Mouse (Mus musculus) CD4-positive, CD25-positive, alpha-beta regulatory T cell, adult 2 months (primary cell): Measurements from ENCODE around the gene Map4k2.

Experiments
- DNase-seq: peaks from one replicate; pipeline ENCODE4 v3.0.0-alpha.2; 2012; ENCODE audit warnings: low read depth, low spot score

The Map4k2 gene

DNA sequence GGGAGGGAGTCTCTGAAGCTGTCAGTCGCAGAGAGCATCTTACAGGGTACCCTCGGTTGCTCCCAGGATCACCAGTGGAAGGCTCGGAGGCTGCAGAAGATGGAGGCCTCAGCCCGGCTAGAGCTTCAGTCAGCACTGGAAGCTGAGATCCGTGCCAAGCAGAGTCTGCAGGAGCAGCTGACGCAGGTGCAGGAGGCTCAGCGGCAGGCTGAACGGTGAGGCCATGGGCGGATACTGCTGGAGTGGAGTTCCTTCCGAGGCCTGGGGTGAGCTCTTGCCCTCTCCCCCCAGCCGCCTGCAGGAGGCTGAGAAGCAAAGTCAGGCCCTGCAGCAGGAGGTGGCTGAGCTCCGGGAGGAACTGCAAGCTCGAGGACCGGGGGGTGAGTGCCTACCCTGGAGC, 25.4 kb upstream of the Map4k2 start:
- DNase-seq = no peak

GRCm38 (mm10) chr19:6318145-6318544, 22.8 kb upstream of the Map4k2 start:
- DNase-seq = no peak

GRCm38 (mm10) chr19:6321358-6321757, 19.6 kb upstream of the Map4k2 start:
- no peak for DNase-seq

- DNase-seq = no peak
Measured at GRCm38 (mm10) chr19:6321786-6322621, 18.9 kb upstream of the Map4k2 start.

GRCm38 (mm10) chr19:6324751-6325150, 16.2 kb upstream of the Map4k2 start:
- DNase-seq = no peak

- DNase-seq = no peak
Measured at GRCm38 (mm10) chr19:6331178-6331577, 9.8 kb upstream of the Map4k2 start.

DNA sequence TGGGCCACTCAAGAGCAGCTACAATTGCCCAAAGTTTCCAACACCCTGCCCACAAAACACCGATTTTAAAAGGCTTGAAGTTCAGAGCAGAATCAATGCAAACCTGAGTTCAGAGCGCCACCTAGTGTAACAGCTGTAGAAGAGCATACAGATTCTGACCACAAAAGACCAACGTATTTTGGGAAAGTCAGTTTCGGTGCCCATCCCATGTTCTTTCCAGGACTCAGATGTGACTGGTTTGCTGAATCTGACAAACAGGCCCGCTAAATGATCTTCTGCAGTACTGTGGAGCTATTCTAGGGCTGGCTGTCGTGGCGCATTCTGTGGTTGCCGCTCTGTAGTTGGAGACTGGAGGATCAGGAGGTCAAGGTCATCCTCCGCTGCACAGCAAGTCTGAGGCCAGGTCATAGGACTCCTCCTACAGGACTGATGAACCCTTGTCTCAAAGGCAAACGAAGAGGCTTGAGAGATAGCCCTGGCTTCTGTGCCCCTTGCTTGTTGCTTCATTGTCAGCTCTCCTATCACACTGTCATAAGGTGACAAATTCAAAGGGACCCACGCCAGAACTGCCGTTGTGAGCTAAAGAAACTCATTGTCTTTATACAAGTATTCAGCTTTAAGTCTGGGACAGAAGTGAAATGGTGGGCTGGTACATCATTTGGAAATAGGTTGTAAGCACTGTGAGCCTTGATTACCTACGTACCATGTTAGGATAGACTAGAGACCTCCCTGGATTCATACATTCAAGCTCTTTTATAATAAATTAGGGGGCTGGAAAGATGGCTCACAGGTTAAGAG, 9.0 kb upstream of the Map4k2 start:
- DNase-seq = peak; percentile 87

GRCm38 (mm10) chr19:6333761-6334595, 7.0 kb upstream of the Map4k2 start:
- no peak for DNase-seq

- peak; percentile 93 for DNase-seq
Measured at GRCm38 (mm10) chr19:6334673-6335457, 6.1 kb upstream of the Map4k2 start, which contains the start of gene Men1. Gene Men1 (plus strand): TSS chr19:6334979.

DNA sequence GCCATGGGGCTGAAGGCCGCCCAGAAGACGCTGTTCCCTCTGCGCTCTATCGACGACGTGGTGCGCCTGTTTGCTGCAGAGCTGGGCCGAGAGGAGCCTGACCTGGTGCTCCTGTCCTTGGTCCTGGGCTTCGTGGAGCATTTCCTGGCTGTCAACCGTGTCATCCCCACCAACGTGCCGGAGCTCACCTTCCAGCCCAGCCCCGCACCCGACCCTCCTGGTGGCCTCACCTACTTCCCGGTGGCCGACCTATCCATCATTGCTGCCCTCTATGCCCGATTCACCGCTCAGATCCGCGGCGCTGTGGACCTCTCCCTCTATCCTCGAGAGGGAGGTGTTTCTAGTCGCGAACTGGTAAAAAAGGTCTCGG, 5.5 kb upstream of the Map4k2 start:
- peak; percentile 43 for DNase-seq

GRCm38 (mm10) chr19:6336920-6337319, 4.0 kb upstream of the Map4k2 start:
- DNase-seq = no peak

DNA sequence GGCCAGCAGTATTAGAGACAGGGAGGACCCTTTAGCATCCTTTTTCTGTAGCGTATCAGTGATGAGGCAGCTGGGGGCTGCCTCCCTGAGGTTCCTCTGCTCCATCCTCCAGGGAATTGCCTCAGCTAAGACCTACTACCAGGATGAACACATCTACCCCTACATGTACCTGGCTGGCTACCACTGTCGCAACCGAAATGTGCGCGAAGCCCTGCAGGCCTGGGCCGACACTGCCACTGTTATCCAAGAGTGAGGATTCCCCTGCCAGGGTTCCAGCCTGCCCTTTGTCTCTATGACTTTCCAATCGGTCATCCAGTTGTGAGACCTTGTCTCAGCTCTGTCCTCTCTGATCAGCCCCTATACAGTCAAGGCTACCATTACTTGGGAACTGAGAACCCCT, 2.8 kb upstream of the Map4k2 start:
- DNase-seq = no peak

DNA sequence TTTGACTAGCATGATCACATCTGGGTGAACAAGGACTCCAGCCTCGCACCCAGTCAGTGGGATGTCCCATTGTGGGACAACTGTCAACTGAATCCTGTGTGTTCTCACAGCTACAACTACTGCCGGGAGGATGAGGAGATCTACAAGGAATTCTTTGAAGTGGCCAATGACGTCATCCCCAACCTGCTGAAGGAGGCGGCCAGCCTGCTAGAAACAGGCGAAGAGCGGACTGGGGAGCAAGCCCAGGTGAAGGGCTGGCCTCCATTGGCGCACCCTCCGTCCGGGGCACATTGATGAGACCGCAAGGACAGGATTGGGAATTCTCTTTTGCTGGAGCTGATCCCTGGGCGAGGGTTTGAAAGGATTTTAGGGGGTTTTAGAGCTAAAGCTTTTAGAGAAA, 2.2 kb upstream of the Map4k2 start:
- DNase-seq = no peak

- no peak for DNase-seq
Measured at GRCm38 (mm10) chr19:6339191-6339590, 1.7 kb upstream of the Map4k2 start.

DNA sequence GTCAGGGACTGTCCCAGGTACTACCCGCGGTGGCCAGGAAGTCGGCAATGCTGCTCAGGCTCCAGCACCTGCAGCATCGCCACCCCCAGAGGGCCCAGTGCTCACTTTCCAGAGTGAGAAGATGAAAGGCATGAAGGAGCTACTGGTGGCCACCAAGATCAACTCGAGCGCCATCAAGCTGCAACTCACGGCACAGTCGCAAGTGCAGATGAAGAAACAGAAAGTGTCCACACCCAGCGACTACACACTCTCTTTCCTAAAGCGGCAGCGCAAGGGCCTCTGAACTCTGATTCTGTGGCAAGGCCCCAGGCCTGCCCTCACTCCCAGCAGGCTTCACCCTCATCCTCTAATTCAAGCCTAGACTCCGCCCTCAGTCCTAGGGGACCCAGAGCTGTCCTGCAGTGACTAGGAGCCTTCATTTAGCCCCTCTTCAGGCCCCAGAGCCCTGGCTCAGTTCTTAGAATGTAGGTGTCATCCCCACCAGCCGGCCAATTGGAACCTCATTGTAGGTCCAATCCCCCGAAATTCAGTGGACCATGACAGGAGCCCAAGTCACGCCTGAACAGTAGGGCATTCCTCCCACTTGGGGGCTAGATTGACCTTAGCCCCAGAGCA, 938 bp upstream of the Map4k2 start:
- peak; percentile 92 for DNase-seq

DNA sequence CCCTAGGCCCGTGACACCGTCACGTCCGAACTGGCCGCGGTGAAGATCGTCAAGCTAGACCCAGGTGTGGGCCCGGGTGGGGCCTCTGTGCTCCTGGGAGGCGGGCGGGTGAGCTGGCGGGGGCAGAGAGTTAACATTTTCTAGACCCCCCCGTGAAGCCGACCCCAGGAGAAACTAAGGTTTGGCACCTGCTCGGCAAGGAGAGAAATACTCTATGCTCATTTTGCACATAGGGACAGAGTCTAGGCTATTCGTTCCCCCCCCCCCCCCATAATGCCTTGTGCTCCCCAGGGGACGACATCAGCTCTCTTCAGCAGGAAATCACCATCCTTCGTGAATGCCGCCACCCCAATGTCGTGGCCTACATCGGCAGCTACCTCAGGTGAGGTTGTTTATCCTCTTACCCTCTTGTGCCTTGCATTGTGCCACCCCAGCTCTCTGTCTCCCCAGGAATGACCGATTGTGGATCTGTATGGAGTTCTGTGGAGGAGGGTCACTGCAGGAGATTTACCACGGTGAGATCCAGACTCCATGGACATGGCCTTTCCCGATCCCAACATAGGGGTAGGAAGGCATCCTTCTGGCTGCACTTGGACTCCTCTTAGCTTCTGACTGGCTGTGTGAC, 630 bp downstream of the Map4k2 start:
- DNase-seq = peak; percentile 68

DNA sequence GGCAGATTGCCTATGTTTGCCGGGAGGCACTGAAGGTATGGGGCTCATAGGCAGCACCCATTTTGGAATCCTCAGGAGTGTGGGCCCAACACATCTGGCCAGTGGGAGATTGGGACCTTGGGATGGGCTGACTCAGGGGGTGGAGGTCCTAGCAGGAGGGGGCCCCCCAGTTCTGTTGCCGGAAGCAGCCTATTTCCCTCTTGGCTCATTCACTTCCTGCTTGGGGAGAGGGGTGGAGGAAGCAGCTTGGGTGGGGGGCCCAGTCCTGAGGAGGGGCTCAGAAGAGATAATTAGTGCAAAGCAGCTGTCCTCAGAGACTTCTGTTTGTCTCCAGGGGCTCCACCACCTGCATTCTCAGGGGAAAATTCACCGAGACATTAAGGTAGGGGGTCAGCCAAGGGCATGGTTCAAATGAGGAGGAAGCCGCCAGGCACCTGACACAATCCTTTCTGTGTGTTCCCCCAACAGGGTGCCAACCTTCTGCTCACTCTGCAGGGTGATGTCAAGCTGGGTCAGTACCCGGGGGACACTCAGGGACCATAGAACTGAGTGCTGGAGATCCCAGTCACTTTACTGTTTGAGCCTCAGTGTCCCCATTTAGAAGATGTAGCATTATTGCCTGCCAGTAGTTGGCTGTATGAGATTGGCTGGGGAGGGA, 1.5 kb downstream of the Map4k2 start:
- peak; percentile 35 for DNase-seq

DNA sequence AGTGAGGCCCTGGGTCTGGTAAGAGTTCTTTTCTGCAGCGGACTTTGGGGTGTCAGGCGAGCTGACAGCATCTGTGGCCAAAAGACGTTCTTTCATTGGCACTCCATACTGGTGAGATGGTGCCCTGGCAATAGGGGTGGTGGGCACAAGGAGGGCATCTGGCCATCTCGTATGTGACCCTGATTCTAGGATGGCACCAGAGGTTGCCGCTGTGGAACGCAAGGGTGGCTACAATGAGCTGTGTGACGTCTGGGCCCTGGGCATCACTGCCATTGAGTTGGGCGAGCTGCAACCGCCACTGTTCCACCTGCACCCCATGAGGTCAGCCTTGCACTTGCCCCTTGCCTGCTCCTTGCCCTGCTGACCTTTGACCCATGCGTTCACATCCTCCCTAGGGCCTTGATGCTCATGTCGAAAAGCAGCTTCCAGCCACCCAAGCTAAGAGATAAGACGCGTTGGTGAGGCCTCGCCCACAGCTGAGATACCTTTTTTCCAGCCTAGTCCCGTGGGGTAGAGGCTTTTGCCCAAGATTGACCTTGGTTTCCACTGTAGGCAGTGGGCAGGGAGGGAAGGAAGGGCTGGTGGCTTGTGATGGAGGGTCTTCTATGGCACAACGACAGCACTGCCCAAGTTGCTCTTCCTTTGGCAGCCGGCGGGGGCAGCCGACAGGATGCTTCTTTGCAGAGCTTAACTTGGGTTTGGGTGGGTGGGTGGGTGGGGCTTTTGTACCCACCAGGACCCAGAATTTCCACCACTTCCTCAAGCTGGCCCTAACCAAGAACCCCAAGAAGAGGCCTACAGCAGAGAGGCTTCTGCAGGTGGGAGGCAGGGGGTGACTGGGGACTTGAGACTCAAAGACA, 2.4 kb downstream of the Map4k2 start:
- DNase-seq = peak; percentile 55

DNA sequence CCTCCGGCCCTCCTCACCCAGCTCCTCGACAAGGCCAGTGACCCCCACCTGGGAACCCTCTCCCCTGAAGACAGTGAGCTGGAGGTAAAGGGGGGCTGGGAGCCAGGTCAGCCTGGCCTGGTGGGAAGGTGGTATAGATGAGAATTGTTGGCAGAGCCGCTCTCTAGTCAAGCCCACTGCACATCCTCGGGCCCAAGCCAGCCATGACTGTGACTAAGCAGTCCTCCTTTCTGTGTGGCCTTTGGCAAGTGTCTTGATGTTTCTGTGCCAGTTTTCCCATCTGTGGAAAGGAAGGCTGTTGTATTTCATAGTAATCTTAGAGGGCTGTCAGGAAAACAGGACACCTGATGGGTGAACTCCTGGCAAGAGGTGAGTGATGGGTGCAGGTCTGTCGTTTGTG, 3.1 kb downstream of the Map4k2 start:
- DNase-seq = no peak
